Mouse (Mus musculus): ENCODE measurements around the gene Ppp1r14c. TPM values are rescaled to one million over a fixed set of nuclear protein-coding genes. Genes with fewer than 3 reads are reported as not detected.

Ppp1r14c gene
- polyA plus RNA-seq, 1 experiment from 2014 or later = 12.4 TPM

DNA sequence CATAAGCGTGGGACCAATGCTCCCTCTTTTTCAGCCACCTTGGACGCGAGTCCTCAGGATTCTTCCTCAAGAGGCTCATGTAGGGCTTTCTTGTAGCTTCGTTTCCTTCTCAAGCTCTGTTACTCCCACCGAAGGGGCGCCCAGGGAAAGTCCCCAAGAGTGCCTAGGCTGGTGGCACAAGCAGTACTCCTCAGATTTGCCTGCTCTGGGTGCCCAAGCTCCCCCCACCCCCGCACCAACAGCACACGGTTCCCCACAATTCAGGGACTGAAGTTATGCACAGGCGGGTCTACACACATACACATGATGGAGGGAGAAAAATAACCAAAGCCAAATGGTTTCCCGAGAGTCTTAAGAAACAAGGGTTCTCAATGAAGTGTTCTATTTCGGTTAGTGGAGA, 1.6 kb downstream of the Ppp1r14c start:
- peak overlapping the region; percentile 61; the same call in 1 of the 2 replicates for H3K9ac ChIP-seq
- peak overlapping the region; percentile 98 for H3K4me2 ChIP-seq
- H3K27me3 ChIP-seq = peaks cover 44% of the 10 kb centered on the region
- H3K36me3 ChIP-seq = no peaks in the 10 kb centered on the region
- no peak overlapping the region for H3K27ac ChIP-seq
- H3K4me1 ChIP-seq = peaks cover 16% of the 10 kb centered on the region
- 20% methylated on average over 11 of the region's 11 CpGs for WGBS
- no peak for ATAC-seq (ENCODE audit: insufficient number of reproducible peaks, insufficient read depth, low FRiP score, low TSS enrichment, low read depth)
- peak overlapping the region; percentile 62 for H3K4me3 ChIP-seq
- no peaks in the 10 kb centered on the region for H3K9me3 ChIP-seq

DNA sequence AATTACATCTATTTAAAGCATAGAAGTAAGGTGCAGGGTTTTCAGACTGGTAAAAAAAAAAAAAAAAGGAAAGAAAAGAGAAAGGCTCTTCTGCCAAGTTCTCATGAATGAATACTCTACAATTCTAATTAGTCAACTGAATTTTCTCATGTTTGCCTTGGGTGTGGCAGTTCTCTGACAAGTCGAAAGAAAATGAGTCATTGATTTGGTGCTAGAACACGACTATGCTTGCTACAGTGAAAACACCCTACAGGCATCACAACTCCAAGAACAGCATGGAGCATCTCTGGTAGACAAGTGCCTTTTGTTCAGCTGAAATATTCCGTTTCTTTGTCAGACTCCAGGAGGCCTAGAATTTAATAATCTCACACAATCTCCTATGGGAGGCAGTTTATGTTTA, 17.3 kb downstream of the Ppp1r14c start:
- ATAC-seq (ENCODE audit: insufficient number of reproducible peaks, insufficient read depth, low FRiP score, low TSS enrichment, low read depth) = no peak
- no peak overlapping the region for H3K9ac ChIP-seq
- no peaks in the 10 kb centered on the region for H3K9me3 ChIP-seq
- no peak overlapping the region for H3K4me2 ChIP-seq
- 0 out of 2 replicates have a peak, but pooled peaks cover 5% of the 10 kb centered on the region for H3K4me1 ChIP-seq
- H3K4me3 ChIP-seq = no peak overlapping the region
- H3K27ac ChIP-seq = no peak overlapping the region
- H3K36me3 ChIP-seq = no peaks in the 10 kb centered on the region
- H3K27me3 ChIP-seq = no peaks in the 10 kb centered on the region
- 38% methylated on average over 3 of the region's 3 CpGs for WGBS

DNA sequence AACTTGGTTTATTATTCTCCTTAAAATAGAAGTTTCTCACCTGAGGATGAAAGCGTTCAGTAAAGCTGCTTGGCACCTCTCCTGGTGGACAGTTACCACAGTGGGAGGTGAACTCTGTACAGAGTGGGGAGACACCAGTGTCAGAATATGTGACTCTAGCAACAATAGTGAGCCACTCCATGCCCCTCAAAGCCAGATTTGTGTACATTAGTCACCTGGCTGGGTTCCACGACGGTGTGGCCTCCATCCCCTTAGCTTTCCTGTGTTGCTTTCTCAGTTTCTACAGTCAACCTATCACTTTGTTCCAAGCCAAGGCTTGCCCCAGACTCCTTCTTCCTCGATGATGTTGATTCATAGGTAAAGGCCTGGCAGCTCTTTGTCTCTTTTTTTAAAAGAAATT, 26.4 kb downstream of the Ppp1r14c start:
- no peak overlapping the region for H3K9ac ChIP-seq
- no peak overlapping the region for H3K4me3 ChIP-seq
- H3K4me1 ChIP-seq = 0 out of 2 replicates have a peak, but pooled peaks cover 5% of the 10 kb centered on the region
- H3K36me3 ChIP-seq = no peaks in the 10 kb centered on the region
- H3K4me2 ChIP-seq = no peak overlapping the region
- no peaks in the 10 kb centered on the region for H3K27me3 ChIP-seq
- ATAC-seq (ENCODE audit: insufficient number of reproducible peaks, insufficient read depth, low FRiP score, low TSS enrichment, low read depth) = no peak
- WGBS = 89% methylated on average over 4 of the region's 4 CpGs
- no peak overlapping the region for H3K27ac ChIP-seq
- no peaks in the 10 kb centered on the region for H3K9me3 ChIP-seq

DNA sequence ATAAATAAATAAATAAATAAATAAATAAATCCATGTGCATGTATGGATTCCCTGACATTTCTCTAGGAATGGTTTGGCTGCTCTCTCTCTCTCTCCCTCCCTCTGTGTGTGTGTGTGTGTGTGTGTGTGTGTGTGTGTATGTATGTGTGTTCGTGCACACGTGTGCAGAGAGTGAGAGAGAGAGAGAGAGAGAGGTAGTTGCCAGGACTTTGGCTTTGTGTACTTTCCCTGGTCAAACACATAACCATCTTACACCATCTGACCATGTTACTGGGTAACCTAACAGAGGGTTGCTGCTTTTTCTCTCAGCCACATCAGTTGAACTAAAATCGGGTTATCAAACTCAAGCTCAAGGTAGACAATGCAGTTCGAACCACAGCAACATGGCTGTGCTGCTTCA, 27.7 kb downstream of the Ppp1r14c start:
- no peaks in the 10 kb centered on the region for H3K27me3 ChIP-seq
- WGBS = 91% methylated on average over 4 of the region's 4 CpGs

DNA sequence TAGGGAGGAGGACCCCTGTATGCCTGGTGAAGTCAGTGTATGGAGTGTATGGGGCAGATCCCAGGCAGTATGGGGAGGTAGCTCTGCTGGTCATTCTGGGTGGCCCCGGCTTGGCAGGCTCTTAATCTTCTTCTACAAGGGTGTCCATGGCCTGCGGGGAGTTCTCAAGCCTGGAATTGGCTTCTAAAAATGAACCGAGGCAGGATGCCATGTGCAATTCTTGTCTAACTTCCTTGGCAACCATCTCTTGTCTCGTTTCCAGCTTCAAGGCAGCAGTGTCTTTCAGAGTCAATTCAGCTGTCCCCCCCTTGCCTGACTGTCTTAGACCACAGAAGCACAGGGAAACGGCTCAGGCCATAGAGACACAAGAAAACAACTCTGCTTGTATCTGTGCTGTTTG, 28.3 kb downstream of the Ppp1r14c start:
- Histone ChIP-seq H3K36me3 (no peaks in the 10 kb centered on the region), H3K4me3 (no peak overlapping the region), H3K9me3 (no peaks in the 10 kb centered on the region), H3K27ac (no peak overlapping the region), H3K27me3 (no peaks in the 10 kb centered on the region), H3K4me1 (no peaks in the 10 kb centered on the region), H3K9ac (no peak overlapping the region), H3K4me2 (no peak overlapping the region)
- no peak for ATAC-seq (ENCODE audit: insufficient number of reproducible peaks, insufficient read depth, low FRiP score, low TSS enrichment, low read depth)
- 78% methylated on average over 5 of the region's 5 CpGs for WGBS

More for the DNA sequence above, 27.7 kb downstream of the Ppp1r14c start:
- no peaks in the 10 kb centered on the region for H3K36me3 ChIP-seq
- H3K27ac ChIP-seq = no peak overlapping the region
- H3K9me3 ChIP-seq = no peaks in the 10 kb centered on the region
- no peak overlapping the region for H3K4me3 ChIP-seq
- no peak overlapping the region for H3K9ac ChIP-seq
- no peaks in the 10 kb centered on the region for H3K4me1 ChIP-seq
- H3K4me2 ChIP-seq = no peak overlapping the region
- ATAC-seq (ENCODE audit: insufficient number of reproducible peaks, insufficient read depth, low FRiP score, low TSS enrichment, low read depth) = no peak

DNA sequence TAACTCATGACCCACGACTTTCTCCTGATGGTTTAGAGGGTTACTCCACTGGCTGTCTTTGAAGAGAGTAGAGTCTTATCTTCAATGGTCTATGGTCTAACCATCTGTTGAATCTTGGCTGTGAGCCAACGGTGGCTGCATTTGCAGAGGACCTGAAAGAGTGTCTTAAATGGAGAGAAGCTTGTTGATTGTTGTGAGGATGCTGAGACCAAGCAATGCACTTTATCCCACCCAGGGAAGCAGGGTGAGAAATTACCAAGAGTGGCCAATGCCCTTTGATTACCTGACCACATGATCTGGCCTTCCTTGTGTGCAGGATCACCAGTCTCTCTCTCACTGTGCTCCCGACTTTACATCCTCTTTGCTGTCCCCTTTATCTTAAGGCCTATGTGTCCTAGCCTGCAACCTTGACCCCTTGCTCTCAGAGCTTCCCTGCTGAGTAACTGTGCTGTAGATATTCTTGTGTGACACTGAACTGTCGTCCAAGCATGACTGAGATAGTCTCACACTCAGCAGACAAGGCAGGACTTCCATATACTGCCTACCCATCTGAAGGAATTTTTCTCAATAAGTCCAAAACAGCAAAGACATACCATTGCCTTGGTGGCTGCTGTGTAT, 28.9 kb downstream of the Ppp1r14c start:
- Histone ChIP-seq H3K9me3 (no peaks in the 10 kb centered on the region), H3K4me3 (no peak overlapping the region), H3K27ac (no peak overlapping the region), H3K9ac (no peak overlapping the region), H3K4me1 (no peaks in the 10 kb centered on the region), H3K4me2 (no peak overlapping the region), H3K27me3 (no peaks in the 10 kb centered on the region), H3K36me3 (no peaks in the 10 kb centered on the region)
- WGBS = 82% methylated on average over 4 of the region's 4 CpGs
- no peak for ATAC-seq (ENCODE audit: insufficient number of reproducible peaks, insufficient read depth, low FRiP score, low TSS enrichment, low read depth)

DNA sequence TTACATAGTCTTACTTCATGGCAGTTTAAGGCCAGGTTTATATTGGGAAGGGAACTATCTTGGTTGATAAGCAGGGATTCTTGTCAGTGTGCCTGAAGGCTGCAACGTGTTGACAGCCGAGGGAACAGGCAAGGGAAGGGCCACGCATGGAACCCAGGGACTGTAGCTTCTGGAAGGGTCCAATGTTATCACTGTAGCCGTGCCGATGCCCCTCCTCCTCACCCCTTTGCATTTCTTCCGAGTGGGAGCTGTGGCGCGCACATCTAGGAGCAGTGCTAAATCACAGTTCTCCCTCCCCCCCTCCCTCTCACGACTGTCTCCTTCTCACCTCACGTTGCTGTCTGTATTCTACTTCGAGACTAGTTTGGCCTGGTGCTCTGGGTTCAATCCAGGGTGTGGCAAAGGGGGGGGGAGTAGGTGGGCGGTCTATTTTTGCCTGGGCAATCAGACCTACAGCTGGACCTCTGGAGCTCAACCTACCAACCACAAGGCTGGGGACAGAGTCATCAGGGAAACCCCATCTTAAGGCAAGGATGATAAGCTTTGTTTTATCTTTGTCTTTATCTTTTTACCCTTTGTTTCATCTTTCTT, 29.6 kb downstream of the Ppp1r14c start:
- Histone ChIP-seq H3K4me3 (no peak overlapping the region), H3K36me3 (no peaks in the 10 kb centered on the region), H3K9me3 (no peaks in the 10 kb centered on the region), H3K27me3 (no peaks in the 10 kb centered on the region), H3K27ac (no peak overlapping the region), H3K4me1 (no peaks in the 10 kb centered on the region), H3K4me2 (no peak overlapping the region), H3K9ac (no peak overlapping the region)
- WGBS = 83% methylated on average over 11 of the region's 12 CpGs
- no peak for ATAC-seq (ENCODE audit: insufficient number of reproducible peaks, insufficient read depth, low FRiP score, low TSS enrichment, low read depth)

DNA sequence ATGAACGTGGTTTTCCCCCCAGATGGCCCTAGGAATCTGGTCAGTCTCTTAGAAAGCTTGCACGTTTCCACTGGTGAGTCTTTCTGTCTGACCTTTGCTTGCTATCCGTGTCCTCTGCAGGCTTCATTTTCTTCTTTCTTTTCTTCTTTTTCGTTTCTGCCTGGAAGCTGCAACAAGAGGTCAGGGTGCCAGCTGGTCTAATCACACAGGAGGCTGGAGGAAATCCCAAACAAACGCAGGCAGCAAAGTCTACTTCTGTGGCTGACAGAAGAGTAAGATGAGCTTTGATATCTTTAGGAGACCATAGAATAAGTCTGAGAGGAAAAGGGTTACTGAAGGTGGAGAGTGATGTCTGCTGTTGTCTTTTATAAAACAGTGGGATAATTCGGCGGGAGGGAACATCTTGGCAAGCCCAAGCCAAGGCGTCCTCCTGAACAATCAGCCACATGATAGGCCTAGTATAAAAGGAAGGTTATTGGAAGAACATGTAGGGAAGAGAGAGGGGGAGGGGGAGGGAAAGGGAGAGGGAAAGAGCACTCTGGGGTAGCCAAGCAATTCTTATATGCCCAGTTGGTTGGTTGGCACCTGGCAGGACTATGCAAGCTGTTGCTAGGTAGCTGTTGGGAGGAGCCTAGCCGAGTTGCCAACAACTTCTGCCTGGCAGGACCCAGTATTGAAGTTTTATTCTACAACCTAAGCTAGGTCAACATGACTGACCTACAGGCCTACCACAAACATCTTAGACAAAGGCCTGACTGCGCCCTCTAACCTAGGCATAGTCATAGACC, 30.3 kb downstream of the Ppp1r14c start:
- WGBS = 69% methylated on average over 10 of the region's 10 CpGs
- no peaks in the 10 kb centered on the region for H3K27me3 ChIP-seq
- H3K4me2 ChIP-seq = no peak overlapping the region
- ATAC-seq (ENCODE audit: insufficient number of reproducible peaks, insufficient read depth, low FRiP score, low TSS enrichment, low read depth) = no peak
- no peak overlapping the region for H3K9ac ChIP-seq
- H3K4me3 ChIP-seq = no peak overlapping the region
- H3K36me3 ChIP-seq = no peaks in the 10 kb centered on the region
- H3K4me1 ChIP-seq = no peaks in the 10 kb centered on the region
- no peaks in the 10 kb centered on the region for H3K9me3 ChIP-seq
- no peak overlapping the region for H3K27ac ChIP-seq

DNA sequence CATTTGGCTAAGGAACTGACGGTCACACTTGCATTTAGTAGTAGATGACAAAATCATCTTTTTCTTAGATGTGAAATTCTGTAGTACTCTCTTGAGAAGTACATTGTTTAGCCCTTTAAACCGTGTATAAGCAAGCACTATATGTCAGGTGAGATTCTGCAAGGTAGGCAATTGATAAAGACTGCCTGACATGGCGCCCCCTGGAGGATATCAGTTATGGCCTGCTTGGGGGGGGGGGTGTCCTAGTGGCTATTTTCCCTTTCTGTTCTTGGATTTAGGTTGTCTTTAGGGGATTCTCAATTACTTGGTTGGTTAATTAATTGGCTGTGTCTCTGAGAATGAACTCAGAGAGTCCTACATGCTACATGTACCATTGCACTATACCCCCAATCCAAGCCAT, 31.5 kb downstream of the Ppp1r14c start:
- no peak overlapping the region for H3K27ac ChIP-seq
- H3K4me1 ChIP-seq = no peaks in the 10 kb centered on the region
- H3K36me3 ChIP-seq = no peaks in the 10 kb centered on the region
- H3K27me3 ChIP-seq = no peaks in the 10 kb centered on the region
- WGBS = 72% methylated on average over 3 of the region's 3 CpGs
- no peak overlapping the region for H3K4me3 ChIP-seq
- H3K9me3 ChIP-seq = no peaks in the 10 kb centered on the region
- no peak for ATAC-seq (ENCODE audit: insufficient number of reproducible peaks, insufficient read depth, low FRiP score, low TSS enrichment, low read depth)
- no peak overlapping the region for H3K4me2 ChIP-seq
- no peak overlapping the region for H3K9ac ChIP-seq

DNA sequence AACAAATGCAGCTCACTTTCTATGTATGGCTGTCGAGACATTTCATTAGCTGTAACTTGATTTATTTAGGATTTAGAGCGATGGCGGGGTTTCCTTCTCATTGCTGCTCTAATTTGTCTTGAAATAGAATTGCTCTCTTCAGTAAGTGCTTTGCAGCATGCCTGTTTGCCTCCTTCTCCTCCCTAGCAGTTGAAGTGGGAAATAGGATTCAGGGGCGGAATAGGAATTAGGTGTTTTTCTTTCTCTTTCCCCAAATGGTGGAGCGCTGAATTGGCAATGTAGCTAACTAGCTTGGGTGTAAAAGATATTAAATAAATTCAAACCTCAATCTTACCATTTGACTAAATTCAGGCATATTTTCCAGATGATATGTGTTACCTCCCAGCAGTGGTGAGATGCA, 32.2 kb downstream of the Ppp1r14c start:
- WGBS = 85% methylated on average over 5 of the region's 5 CpGs
- no peak overlapping the region for H3K4me3 ChIP-seq
- H3K27me3 ChIP-seq = no peaks in the 10 kb centered on the region
- ATAC-seq (ENCODE audit: insufficient number of reproducible peaks, insufficient read depth, low FRiP score, low TSS enrichment, low read depth) = no peak
- H3K9me3 ChIP-seq = no peaks in the 10 kb centered on the region
- no peak overlapping the region for H3K27ac ChIP-seq
- no peak overlapping the region for H3K4me2 ChIP-seq
- no peak overlapping the region for H3K9ac ChIP-seq
- no peaks in the 10 kb centered on the region for H3K36me3 ChIP-seq
- H3K4me1 ChIP-seq = no peaks in the 10 kb centered on the region

DNA sequence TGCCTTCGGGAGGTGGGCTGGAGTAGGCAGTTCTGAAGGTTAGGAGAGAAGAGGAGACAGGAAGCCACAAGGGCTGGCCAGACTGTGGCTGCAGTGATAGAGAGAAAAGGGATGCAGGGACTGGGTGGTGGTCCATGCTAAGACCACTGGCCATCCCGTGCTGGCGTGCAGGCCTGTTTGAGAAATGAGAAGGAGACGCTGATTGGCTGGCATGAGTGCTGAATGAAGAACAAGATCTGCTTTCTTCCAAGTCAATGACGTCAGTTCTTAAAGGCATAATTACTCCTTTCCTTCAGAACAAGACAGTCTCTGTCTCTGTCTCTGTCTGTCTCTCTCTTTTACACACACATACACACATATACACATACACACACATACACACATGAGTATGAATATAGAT, 36.4 kb downstream of the Ppp1r14c start:
- Histone ChIP-seq H3K27ac (no peak overlapping the region), H3K4me3 (no peak overlapping the region), H3K27me3 (no peaks in the 10 kb centered on the region), H3K4me2 (no peak overlapping the region), H3K36me3 (no peaks in the 10 kb centered on the region), H3K9me3 (no peaks in the 10 kb centered on the region), H3K9ac (no peak overlapping the region), H3K4me1 (no peaks in the 10 kb centered on the region)
- no peak for ATAC-seq (ENCODE audit: insufficient number of reproducible peaks, insufficient read depth, low FRiP score, low TSS enrichment, low read depth)
- WGBS = 63% methylated on average over 5 of the region's 5 CpGs
